Mouse (Mus musculus) WW6 (cell line): ENCODE measurements around the gene Ube2h.
"Not testable (repeated sequence)": the region's sequence is repeated elsewhere in the genome, so short reads cannot be mapped to it uniquely, and the experiment has no call there.

ENCODE experiments used
- DNase-seq: peaks from one replicate; pipeline ENCODE4 v3.0.0-alpha.2; 2013; ENCODE audit warnings: low read depth, low spot score

Gene Ube2h

GRCm38 (mm10) chr6:30304399-30304917, at the start of gene Ube2h:
Ube2h (minus strand) TSS chr6:30304539.
- DNase-seq: peak; percentile 91

- DNase-seq: no peak
These were observed 49.3 kb upstream of the Ube2h start for GRCm38 (mm10) chr6:30353661-30354060.

GRCm38 (mm10) chr6:30352762-30353161, 48.4 kb upstream of the Ube2h start:
- DNase-seq: no peak

- no peak for DNase-seq
These were observed 47.0 kb upstream of the Ube2h start for GRCm38 (mm10) chr6:30351290-30351689.

GRCm38 (mm10) chr6:30347288-30347801, 43.0 kb upstream of the Ube2h start:
- no peak for DNase-seq

- no peak for DNase-seq
These were observed 42.4 kb upstream of the Ube2h start for GRCm38 (mm10) chr6:30346737-30347136.

GRCm38 (mm10) chr6:30344032-30344431, 39.7 kb upstream of the Ube2h start:
- DNase-seq: no peak

- no peak for DNase-seq
These were observed 36.0 kb upstream of the Ube2h start for GRCm38 (mm10) chr6:30340231-30340873.

- DNase-seq: no peak
These were observed 32.6 kb upstream of the Ube2h start for GRCm38 (mm10) chr6:30336912-30337311.

- DNase-seq: no peak
These were observed 27.9 kb upstream of the Ube2h start for GRCm38 (mm10) chr6:30332262-30332661.

- DNase-seq: no peak
These were observed 26.4 kb upstream of the Ube2h start for GRCm38 (mm10) chr6:30330706-30331105.

GRCm38 (mm10) chr6:30325932-30326501, 21.7 kb upstream of the Ube2h start:
- no peak for DNase-seq

- DNase-seq: no peak
These were observed 16.7 kb upstream of the Ube2h start for GRCm38 (mm10) chr6:30321002-30321401.

GRCm38 (mm10) chr6:30319216-30319615, 14.9 kb upstream of the Ube2h start:
- DNase-seq: no peak

GRCm38 (mm10) chr6:30312006-30312405, 7.7 kb upstream of the Ube2h start:
- no peak for DNase-seq

GRCm38 (mm10) chr6:30308751-30309150, 4.4 kb upstream of the Ube2h start:
- DNase-seq: no peak

- no peak for DNase-seq
These were observed 3.4 kb upstream of the Ube2h start for GRCm38 (mm10) chr6:30307691-30308090.

- DNase-seq: not testable (repeated sequence)
These were observed 454 bp downstream of the Ube2h start for GRCm38 (mm10) chr6:30303771-30304398.

- no peak for DNase-seq
These were observed 1.3 kb downstream of the Ube2h start for GRCm38 (mm10) chr6:30302781-30303631.

GRCm38 (mm10) chr6:30302156-30302555, 2.2 kb downstream of the Ube2h start:
- no peak for DNase-seq

GRCm38 (mm10) chr6:30300901-30301300, 3.4 kb downstream of the Ube2h start:
- no peak for DNase-seq

- peak; percentile 49 for DNase-seq
These were observed 4.0 kb downstream of the Ube2h start for GRCm38 (mm10) chr6:30300372-30300771.
